Mouse (Mus musculus): Measurements from ENCODE around the gene Frmd6.
A peak's percentile ranks its signal among the peaks of the same experiment; 100 is the strongest.

The Frmd6 gene

DNA sequence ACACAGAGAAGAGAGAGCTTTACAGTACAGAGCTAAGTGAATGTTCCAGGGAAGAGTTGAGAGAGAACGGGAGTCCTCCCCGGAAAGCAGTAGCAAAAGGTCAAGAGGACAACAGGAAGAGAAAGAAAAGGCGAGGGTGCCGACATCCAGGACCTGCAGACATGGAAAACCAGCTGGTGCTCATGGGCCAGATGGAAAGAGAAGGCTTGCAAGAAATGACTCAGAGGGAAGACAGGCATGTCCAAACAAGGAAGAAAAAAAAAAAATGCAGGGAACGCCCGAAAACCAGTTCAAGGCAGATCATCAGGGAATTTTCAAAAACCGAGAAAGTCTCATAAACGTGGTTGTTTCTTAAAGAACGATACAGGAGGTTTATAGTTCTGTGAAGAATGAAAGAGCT lies 81.6 kb downstream of the Frmd6 start:
- DNase-seq, result peak; percentile 51

- no peak for DNase-seq
These were observed 82.3 kb downstream of the Frmd6 start for GRCm38 (mm10) chr12:70907651-70908050.

GRCm38 (mm10) chr12:70908076-70908475 lies 82.8 kb downstream of the Frmd6 start:
- DNase-seq, result no peak

DNA sequence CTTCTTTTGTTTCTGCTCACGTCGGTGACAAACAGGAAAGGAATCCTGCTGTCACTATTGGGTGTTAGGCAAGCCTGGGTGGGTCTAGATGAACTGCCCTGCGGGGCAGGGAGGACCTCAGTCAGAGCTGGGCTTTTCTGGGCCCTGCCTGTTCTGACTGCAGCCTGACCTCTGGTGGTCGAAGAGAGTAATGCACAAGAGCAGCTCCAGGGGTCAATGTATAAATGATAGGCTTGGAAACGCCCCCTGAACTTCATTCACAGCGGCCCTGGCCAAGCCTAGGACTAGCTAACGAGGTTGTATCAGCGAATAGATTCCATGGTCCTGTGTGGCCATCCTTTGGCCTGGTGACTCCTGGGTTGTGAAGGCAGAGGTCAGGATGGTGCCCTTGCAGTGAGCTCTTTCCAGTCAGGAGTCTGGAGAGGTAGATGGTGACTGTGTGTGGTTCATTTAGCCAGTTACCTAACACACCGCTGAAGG lies 85.0 kb downstream of the Frmd6 start:
- peak; percentile 93 for DNase-seq

DNA sequence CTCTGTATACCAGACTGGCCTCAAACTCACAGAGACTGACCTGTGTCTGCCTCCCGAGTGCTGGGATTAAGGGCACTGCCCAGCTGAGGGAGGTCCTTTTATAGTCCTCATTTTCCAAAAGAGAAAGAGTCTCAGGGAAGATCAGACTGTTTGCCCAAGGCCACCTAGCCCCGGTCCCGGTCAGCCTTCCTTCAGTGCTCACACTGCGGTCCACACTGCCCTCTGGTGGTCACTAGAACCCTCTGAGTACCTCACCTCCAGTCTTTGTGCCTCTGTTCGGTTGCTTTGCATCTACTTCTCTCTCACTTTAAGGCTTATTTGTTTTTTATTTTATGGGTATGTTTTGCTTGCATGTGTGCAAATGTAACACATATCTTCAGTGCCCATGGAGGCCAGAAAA lies 85.7 kb downstream of the Frmd6 start:
- peak; percentile 90 for DNase-seq

GRCm38 (mm10) chr12:70911676-70912379 lies 86.5 kb downstream of the Frmd6 start:
- DNase-seq, result no peak

DNA sequence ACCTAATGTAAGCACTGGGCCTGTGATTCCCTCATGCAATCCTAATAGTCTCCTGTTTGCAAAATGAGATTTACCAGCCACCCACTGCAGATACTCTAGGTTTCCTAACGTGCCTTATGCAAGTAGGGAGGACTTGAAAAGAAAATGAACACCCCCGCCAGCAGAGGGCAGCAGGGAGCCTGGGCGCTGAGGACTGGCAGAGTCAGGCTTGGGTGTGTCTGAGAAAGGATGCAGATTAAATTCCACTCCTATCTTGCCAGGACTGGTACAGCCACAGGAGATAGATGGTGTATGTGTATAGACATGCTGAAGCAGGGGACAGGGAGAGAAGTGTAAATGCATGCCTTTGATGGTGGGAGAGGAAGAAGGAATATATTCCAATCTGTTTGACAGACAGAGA lies 88.1 kb downstream of the Frmd6 start:
- DNase-seq, result peak; percentile 83

- peak; percentile 57 for DNase-seq
These were observed 89.1 kb downstream of the Frmd6 start for GRCm38 (mm10) chr12:70914387-70914786.

DNA sequence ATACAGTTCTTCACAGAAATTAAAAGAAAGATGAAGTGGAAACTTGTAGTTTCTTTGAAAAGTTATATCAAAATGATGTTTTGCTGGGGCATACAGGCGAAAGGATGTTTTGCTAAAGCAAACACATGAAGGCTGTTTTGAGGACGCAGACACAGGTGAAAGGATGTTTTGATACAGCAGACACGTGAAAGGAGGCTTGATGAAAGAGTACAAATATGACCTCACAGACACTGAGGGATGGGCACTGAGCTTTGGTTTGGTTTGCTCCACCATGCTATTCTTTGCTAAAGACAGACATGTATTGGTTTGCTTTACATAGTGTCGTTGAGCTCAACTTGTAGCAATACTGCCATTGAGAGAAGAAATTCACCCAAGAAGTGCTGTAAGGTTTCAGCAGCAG lies 104.5 kb downstream of the Frmd6 start:
- DNase-seq, result no peak

GRCm38 (mm10) chr12:70937150-70937549 lies 111.8 kb downstream of the Frmd6 start:
- peak; percentile 27 for DNase-seq

DNA sequence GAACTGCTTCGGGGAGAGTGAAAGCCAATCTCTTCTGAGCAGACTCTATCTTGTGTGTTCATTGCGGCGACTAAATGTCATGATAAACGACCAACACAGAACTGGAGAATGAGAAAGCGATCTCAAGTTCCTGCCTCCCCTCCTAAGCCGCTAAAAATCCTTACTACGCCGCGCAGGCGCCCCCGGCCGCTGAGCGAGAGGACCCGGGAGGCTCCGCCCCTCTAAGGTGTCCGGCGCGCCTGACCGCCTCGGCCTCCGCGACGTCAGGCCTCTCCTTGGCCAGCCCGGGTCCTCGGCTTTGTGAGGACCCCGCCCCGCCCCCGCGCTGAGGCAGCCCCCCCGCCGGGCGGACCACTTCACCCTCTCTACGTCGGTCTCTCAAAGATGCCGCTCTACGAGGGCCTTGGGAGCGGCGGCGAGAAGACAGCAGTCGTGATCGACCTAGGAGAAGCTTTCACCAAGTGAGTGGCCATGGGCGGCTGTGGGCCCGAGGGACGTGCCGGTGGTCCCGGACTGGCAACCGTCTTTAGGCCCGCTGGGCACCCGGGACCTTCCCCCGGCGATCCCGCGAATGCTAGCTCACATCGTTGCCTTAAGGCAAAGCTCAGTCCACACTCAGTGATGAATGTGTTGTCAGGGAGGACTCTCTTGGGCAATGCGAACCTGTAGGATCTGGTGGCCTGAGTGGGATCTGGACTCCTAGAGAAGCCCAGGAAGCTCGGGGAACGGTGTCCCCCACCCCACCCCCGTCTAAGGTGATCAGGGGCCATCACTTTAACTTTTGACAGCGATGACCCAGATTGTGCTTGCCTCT lies 112.5 kb downstream of the Frmd6 start, which contains the start of gene Actr10:
Actr10 (plus strand) TSS at position 287 of the 814 bp plus-strand sequence.
- peak; percentile 95 for DNase-seq

DNA sequence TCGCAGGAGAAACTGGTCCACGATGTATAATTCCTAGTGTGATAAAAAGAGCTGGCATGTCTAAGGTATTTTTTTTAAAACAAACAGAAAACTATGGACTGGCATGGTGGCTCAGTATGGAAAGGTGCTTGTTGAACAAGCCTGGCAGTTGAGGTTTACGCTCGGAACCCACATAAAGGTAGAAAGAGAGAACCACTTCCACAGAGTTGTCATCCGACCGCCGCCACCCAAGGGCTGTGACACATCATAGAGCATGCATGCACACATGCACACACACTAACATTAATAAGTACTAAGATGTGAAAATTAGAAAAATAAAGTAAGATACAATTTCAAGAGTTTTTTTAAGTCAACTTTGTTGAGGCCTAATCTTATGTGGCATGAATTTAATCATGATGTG lies 115.5 kb downstream of the Frmd6 start:
- DNase-seq, result no peak

DNA sequence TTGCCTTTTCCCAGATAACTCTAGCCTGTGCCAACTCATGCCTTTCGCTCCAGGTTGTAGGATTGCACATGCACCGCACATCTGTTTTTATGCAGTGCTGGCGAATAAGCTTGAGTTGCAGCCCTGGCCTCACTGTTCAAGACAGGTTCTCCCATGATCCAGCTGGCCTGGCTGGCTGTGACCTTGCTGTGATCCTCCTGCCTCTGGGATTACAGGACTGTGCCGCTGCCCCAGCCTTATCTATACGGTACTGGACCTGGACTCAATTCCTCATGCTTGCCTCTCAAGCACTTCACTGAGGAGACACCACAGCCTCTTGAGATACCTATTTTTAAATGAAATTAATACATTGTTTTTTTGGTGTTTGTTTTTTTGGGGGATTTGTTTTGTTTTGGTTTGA lies 118.9 kb downstream of the Frmd6 start:
- no peak for DNase-seq

- no peak for DNase-seq
These were observed 121.4 kb downstream of the Frmd6 start for GRCm38 (mm10) chr12:70946585-70947256.
